Mouse (Mus musculus) liver, embryonic 11.5 days (tissue): ENCODE data around the gene Slc7a7. TPM values are rescaled to one million over a fixed set of nuclear protein-coding genes. Genes with fewer than 3 reads are reported as not detected.
A peak's percentile ranks its signal among the peaks of the same experiment; 100 is the strongest.

Experiments
- ATAC-seq: fragments of 200-750 bp; cut with Nextera tagmentation; replicated peaks from 2 replicates; pipeline ENCODE4 v1.8.0; 2017; ENCODE audit warnings: moderate number of reproducible peaks, mild to moderate bottlenecking, moderate TSS enrichment, moderate library complexity; ENCODE audit not compliant: low FRiP score
- DNase-seq: peaks from one replicate; pipeline ENCODE4 v3.0.0-alpha.2; 2017; ENCODE audit warnings: low spot score
- H3K27ac ChIP-seq: fragments of 300-500 bp; sonication (generic); 2 replicates; pipeline ENCODE4 v1.5.1; 2014; ENCODE audit warnings: mild to moderate bottlenecking, low read depth, low read length, control low read depth
- H3K27me3 ChIP-seq: fragments of 300-500 bp; sonication (generic); replicated peaks from 2 replicates; pipeline ENCODE4 v1.6.1; 2014; ENCODE audit warnings: low read length, mixed read lengths; ENCODE audit not compliant: control insufficient read depth, insufficient read depth
- H3K36me3 ChIP-seq: fragments of 300-500 bp; sonication (generic); 2 replicates; pipeline ENCODE4 v1.6.1; 2014; ENCODE audit warnings: mild to moderate bottlenecking, low read length, moderate library complexity, mixed read lengths; ENCODE audit not compliant: control insufficient read depth, insufficient read depth
- H3K4me1 ChIP-seq: fragments of 300-500 bp; sonication (generic); replicated peaks from 2 replicates; pipeline ENCODE4 v1.6.1; 2014; ENCODE audit warnings: low read length, mixed read lengths; ENCODE audit not compliant: control insufficient read depth, insufficient read depth
- H3K4me2 ChIP-seq: fragments of 300-500 bp; sonication (generic); 2 replicates; pipeline ENCODE4 v1.6.1; 2014; ENCODE audit warnings: mild to moderate bottlenecking, control low read depth, moderate library complexity
- H3K4me3 ChIP-seq: fragments of 300-500 bp; sonication (generic); 2 replicates; pipeline ENCODE4 v1.5.1; 2014; ENCODE audit warnings: low read depth, low read length, control low read depth
- H3K9ac ChIP-seq: fragments of 300-500 bp; sonication (generic); 2 replicates; pipeline ENCODE4 v1.6.1; 2014; ENCODE audit warnings: low read depth, low read length, control low read depth
- H3K9me3 ChIP-seq: fragments of 300-500 bp; sonication (generic); 2 replicates; pipeline ENCODE4 v1.6.1; 2016; ENCODE audit warnings: low read length, inconsistent platforms, mixed read lengths; ENCODE audit not compliant: control insufficient read depth
- WGBS: fragments of 180-500 bp; shearing (Covaris S2); extraction: QIAGEN DNeasy Blood & Tissue Kit; methylation state at CpG from one replicate; pipeline ENCODE4 v1.1.7; 2014; 5-methylcytosine and 5-hydroxymethylcytosine counted together
- polyA plus RNA-seq: library from polyadenylated mRNA; unstranded; fragments of >200 nt; fragmentation: Nextera tagmentation; extraction: Ambion mirVana; gene quantifications from 2 replicates; pipeline ENCODE4 v1.2.1, GENCODE M21; 2014

Gene Slc7a7
- polyA plus RNA-seq, 1 experiment from 2014 or later: 8.3 TPM

GRCm38 (mm10) chr14:54421014-54421413 is 3.4 kb upstream of the Slc7a7 start:
- H3K4me3 ChIP-seq: no peak overlapping the region
- peaks cover 28% of the 10 kb centered on the region for H3K4me1 ChIP-seq
- H3K27me3 ChIP-seq: no peaks in the 10 kb centered on the region
- H3K9ac ChIP-seq: no peak overlapping the region
- H3K9me3 ChIP-seq: no peaks in the 10 kb centered on the region
- no peaks in the 10 kb centered on the region for H3K36me3 ChIP-seq
- no peak overlapping the region for H3K4me2 ChIP-seq
- no peak for ATAC-seq
- no peak overlapping the region for H3K27ac ChIP-seq
- WGBS: 91% methylated on average over 2 of the region's 2 CpGs
- DNase-seq: no peak

GRCm38 (mm10) chr14:54416830-54417229 is 750 bp downstream of the Slc7a7 start:
- Histone ChIP-seq H3K9ac (peak overlapping the region; percentile 54), H3K4me2 (peak overlapping the region; percentile 73), H3K27ac (no peak overlapping the region), H3K4me3 (no peak overlapping the region; the same call in 1 of the 2 replicates), H3K36me3 (no peaks in the 10 kb centered on the region), H3K9me3 (no peaks in the 10 kb centered on the region), H3K27me3 (no peaks in the 10 kb centered on the region), H3K4me1 (peaks cover 25% of the 10 kb centered on the region)
- DNase-seq: no peak
- no peak for ATAC-seq
- WGBS: 68% methylated on average over 4 of the region's 4 CpGs

GRCm38 (mm10) chr14:54416229-54416775 is 1.3 kb downstream of the Slc7a7 start:
- H3K4me3 ChIP-seq: no peak overlapping the region
- H3K4me1 ChIP-seq: peaks cover 25% of the 10 kb centered on the region
- 48% methylated on average over 5 of the region's 5 CpGs for WGBS
- H3K4me2 ChIP-seq: no peak overlapping the region
- no peaks in the 10 kb centered on the region for H3K27me3 ChIP-seq
- no peak overlapping the region for H3K27ac ChIP-seq
- no peak overlapping the region for H3K9ac ChIP-seq
- H3K36me3 ChIP-seq: no peaks in the 10 kb centered on the region
- no peaks in the 10 kb centered on the region for H3K9me3 ChIP-seq
- DNase-seq (no peak), ATAC-seq (no peak)

GRCm38 (mm10) chr14:54415241-54416020 is 2.1 kb downstream of the Slc7a7 start:
- no peak for ATAC-seq
- Histone ChIP-seq H3K27ac (no peak overlapping the region), H3K4me1 (peaks cover 27% of the 10 kb centered on the region), H3K9me3 (no peaks in the 10 kb centered on the region), H3K27me3 (no peaks in the 10 kb centered on the region), H3K4me2 (no peak overlapping the region), H3K36me3 (no peaks in the 10 kb centered on the region), H3K4me3 (no peak overlapping the region), H3K9ac (no peak overlapping the region)
- no peak for DNase-seq
- 29% methylated on average over 13 of the region's 13 CpGs for WGBS

- Histone ChIP-seq H3K9me3 (no peaks in the 10 kb centered on the region), H3K4me2 (peak overlapping the region; percentile 56), H3K9ac (no peak overlapping the region), H3K27ac (peak overlapping the region; percentile 5; the same call in 1 of the 2 replicates), H3K4me3 (no peak overlapping the region), H3K36me3 (no peaks in the 10 kb centered on the region), H3K27me3 (no peaks in the 10 kb centered on the region), H3K4me1 (peaks cover 36% of the 10 kb centered on the region)
- ATAC-seq (no peak), DNase-seq (no peak)
- 24% methylated on average over 18 of the region's 18 CpGs for WGBS
Observed at GRCm38 (mm10) chr14:54413877-54414700, 3.5 kb downstream of the Slc7a7 start.

GRCm38 (mm10) chr14:54412629-54413170 is 4.9 kb downstream of the Slc7a7 start:
- H3K4me3 ChIP-seq: no peak overlapping the region
- no peak overlapping the region for H3K27ac ChIP-seq
- H3K36me3 ChIP-seq: no peaks in the 10 kb centered on the region
- H3K4me1 ChIP-seq: peaks cover 34% of the 10 kb centered on the region
- H3K9ac ChIP-seq: no peak overlapping the region
- H3K27me3 ChIP-seq: no peaks in the 10 kb centered on the region
- H3K4me2 ChIP-seq: no peak overlapping the region
- WGBS: 52% methylated on average over 2 of the region's 2 CpGs
- no peak for DNase-seq
- no peaks in the 10 kb centered on the region for H3K9me3 ChIP-seq
- no peak for ATAC-seq

GRCm38 (mm10) chr14:54412000-54412576 is 5.5 kb downstream of the Slc7a7 start:
- Histone ChIP-seq H3K36me3 (no peaks in the 10 kb centered on the region), H3K4me2 (no peak overlapping the region), H3K9me3 (no peaks in the 10 kb centered on the region), H3K4me1 (peaks cover 29% of the 10 kb centered on the region), H3K4me3 (no peak overlapping the region), H3K9ac (no peak overlapping the region), H3K27me3 (no peaks in the 10 kb centered on the region), H3K27ac (no peak overlapping the region)
- DNase-seq: no peak
- ATAC-seq: no peak
- WGBS: 68% methylated on average over 9 of the region's 9 CpGs
